Mouse (Mus musculus) mesoderm, embryonic 11.5 days (tissue): Measurements from ENCODE around the gene Klf6.

ENCODE experiments used
- DNase-seq: peaks from one replicate; pipeline ENCODE4 v3.0.0-alpha.2; 2012; ENCODE audit warnings: low read depth, low spot score

The Klf6 gene

DNA sequence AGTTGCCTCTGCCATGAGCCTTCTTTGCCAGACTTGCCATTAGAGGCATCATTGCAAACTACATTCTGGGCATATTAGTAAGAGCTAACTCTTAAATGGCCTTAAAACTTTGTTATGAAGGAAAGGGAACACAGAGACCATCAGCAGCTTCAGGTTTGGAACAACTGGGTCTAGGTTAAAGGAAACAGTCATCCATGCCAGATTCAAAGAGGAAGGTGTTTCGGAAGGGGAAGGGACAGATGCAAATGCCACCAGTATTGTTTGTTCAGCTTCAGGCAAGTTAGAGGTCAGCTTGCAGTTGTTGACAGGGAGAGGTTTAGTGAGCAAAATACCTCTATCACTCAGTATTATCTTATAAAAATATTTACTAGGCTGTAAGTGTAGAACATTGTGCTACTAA is 37.7 kb downstream of the Klf6 start:
- DNase-seq = no peak

DNA sequence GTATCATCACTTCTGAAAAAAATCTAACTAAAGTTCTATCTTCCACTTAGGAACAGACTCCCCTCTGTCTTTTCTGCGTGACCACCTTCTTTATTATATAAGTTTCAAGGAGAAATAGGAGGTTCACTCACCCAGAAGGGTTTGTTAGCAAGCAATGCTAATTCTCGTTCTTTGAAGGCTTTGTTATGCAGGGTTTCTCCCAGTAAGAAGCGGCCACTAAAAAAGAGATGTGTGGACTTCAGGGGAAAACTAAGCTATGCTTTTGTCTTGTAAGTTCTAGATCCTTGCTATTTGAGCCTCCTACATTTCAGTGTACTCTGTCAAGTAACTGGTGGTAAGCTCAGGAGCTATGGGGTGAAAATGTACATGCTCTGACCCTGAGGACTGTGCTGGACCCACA is 38.4 kb downstream of the Klf6 start:
- DNase-seq = no peak

GRCm38 (mm10) chr13:5913201-5913600 is 51.9 kb downstream of the Klf6 start:
- DNase-seq = no peak

DNA sequence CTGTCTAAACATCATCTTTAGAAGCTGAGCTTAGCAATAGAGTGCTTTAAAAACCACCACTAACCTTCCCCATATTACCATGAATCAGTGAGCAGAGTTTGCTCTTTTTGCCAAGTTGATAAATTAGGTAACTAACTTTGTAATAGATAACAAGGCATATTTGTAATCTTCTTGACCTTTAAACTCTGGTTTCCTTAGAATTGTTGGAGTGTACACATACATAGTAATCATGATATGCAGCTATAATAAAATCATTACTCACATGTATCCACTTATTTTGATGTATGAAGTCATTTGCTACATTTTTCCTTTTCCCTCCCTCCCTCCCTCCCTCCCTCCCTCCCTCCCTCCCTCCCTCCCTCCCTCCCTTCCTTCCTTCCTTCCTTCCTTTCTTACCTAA is 56.1 kb downstream of the Klf6 start:
- DNase-seq = no peak

DNA sequence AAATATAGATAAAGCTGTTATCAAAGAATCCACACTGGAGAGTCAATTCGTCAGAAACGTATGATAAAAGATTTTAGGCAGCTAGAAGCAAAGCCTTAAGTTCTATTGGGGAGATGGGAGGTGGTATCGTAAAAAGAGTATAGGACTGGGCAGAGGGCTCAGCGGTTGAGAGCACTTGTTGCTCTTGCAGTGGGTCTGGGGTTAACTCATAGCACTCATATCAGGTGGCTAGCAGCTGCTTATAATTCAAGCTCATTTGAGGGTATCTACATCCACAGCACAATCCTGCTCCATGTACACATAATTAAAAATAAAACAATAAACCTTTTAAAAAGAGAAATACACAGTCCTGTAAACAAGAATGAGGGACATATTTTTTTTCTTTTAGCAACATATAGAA is 58.7 kb downstream of the Klf6 start:
- DNase-seq = no peak
